ENCODE assay signal across 27 mouse cellular contexts in genomic region chr15:96407151-96407550, GRCm38 (mm10). TPM values are rescaled to one million over a fixed set of nuclear protein-coding genes. Genes with fewer than 3 reads are reported as not detected.
A peak's percentile ranks its signal among the peaks of the same experiment; 100 is the strongest.
DNase-seq lines count a peak whose midpoint lies in the region; ATAC-seq and TF ChIP-seq lines count a peak whose summit lies in the region.
"Had no signal": no experiment of that assay in that cellular context is flagged by ENCODE, and none has a peak within 500 bp of the region (broad histone marks: within the 10 kb centered on the region; RNA-seq: fewer than 3 reads in every experiment).

No protein-coding gene starts in this region.

- intact Hi-C loops in gastrocnemius, postnatal 36 days (cut with DNase I), result no loop called here

- TF ChIP-seq POLR2A in CH12.LX (IDR thresholded peaks at IDR 0.05; ENCODE audit: low read depth, low read length), result 0 out of 2 replicates have a peak, but pooled peaks have one; percentile 7

- 94% methylated on average over 2 of the region's 2 CpGs for WGBS in hindbrain, embryonic 14.5 days
- WGBS in hindbrain, embryonic 13.5 days, result 81% methylated on average over 2 of the region's 2 CpGs
- WGBS in embryonic facial prominence, embryonic 15.5 days, result 43% methylated on average over 2 of the region's 2 CpGs

- no peak for TF ChIP-seq EP300 in CH12.LX (IDR thresholded peaks at IDR 0.05; ENCODE audit: low read length)

- H3K9ac ChIP-seq in hindbrain, embryonic 14.5 days, result no peak overlapping the region
- no peak overlapping the region for H3K9ac ChIP-seq in hindbrain, embryonic 13.5 days
- H3K9ac ChIP-seq in CH12.LX (ENCODE audit: insufficient read depth, low read depth), result no peak overlapping the region
- no peak overlapping the region for H3K9ac ChIP-seq in embryonic facial prominence, embryonic 15.5 days
- H3K9ac ChIP-seq: forebrain, embryonic 13.5 days; heart, embryonic 13.5 days; hindbrain, embryonic 12.5 days had no signal

- peak overlapping the region; percentile 32; the same call in 1 of the 2 replicates for H3K27ac ChIP-seq in hindbrain, embryonic 14.5 days
- no peak overlapping the region for H3K27ac ChIP-seq in hindbrain, embryonic 13.5 days
- no peak overlapping the region for H3K27ac ChIP-seq in CH12.LX (ENCODE audit: insufficient read depth, low read depth)
- peak overlapping the region; percentile 58; the same call in 1 of the 2 replicates for H3K27ac ChIP-seq in embryonic facial prominence, embryonic 15.5 days (replicated peaks)
- H3K27ac ChIP-seq: forebrain, embryonic 10.5 days; forebrain, embryonic 13.5 days; gastrocnemius, adult 2 months; heart, embryonic 13.5 days; hindbrain, embryonic 12.5 days; hindbrain, postnatal 0 days had no signal

- H3K27me3 ChIP-seq in hindbrain, embryonic 14.5 days (ENCODE audit: control insufficient read depth, insufficient read depth, low read length), result no peaks in the 10 kb centered on the region
- no peaks in the 10 kb centered on the region for H3K27me3 ChIP-seq in hindbrain, embryonic 13.5 days
- no peaks in the 10 kb centered on the region for H3K27me3 ChIP-seq in CH12.LX (replicated peaks)
- no peaks in the 10 kb centered on the region for H3K27me3 ChIP-seq in embryonic facial prominence, embryonic 15.5 days
- H3K27me3 ChIP-seq: forebrain, embryonic 13.5 days; heart, embryonic 13.5 days; hindbrain, embryonic 12.5 days had no signal

- no peak for TF ChIP-seq RAD21 in CH12.LX (IDR thresholded peaks at IDR 0.05; ENCODE audit: low read depth, low read length)

- H3K4me2 ChIP-seq in hindbrain, embryonic 14.5 days (replicated peaks), result no peak overlapping the region
- H3K4me2 ChIP-seq in hindbrain, embryonic 13.5 days, result no peak overlapping the region
- H3K4me2 ChIP-seq in CH12.LX (ENCODE audit: insufficient read depth, low read depth, poor library complexity, severe bottlenecking), result no peak overlapping the region
- H3K4me2 ChIP-seq in embryonic facial prominence, embryonic 15.5 days (replicated peaks), result no peak overlapping the region
- H3K4me2 ChIP-seq: forebrain, embryonic 13.5 days; heart, embryonic 13.5 days; hindbrain, embryonic 12.5 days had no signal

- H3K36me3 ChIP-seq in hindbrain, embryonic 14.5 days (replicated peaks; ENCODE audit: control insufficient read depth, insufficient read depth), result peaks cover 42% of the 10 kb centered on the region
- peaks cover 30% of the 10 kb centered on the region for H3K36me3 ChIP-seq in hindbrain, embryonic 13.5 days
- peaks cover 25 to 74% of the 10 kb centered on the region in 2 experiments for H3K36me3 ChIP-seq in CH12.LX (replicated peaks in 1 of 2; ENCODE audit: control insufficient read depth in 1 of 2, insufficient read depth in 1 of 2, low read length in 1 of 2)
- peaks cover 33% of the 10 kb centered on the region for H3K36me3 ChIP-seq in embryonic facial prominence, embryonic 15.5 days

- no peak for TF ChIP-seq CTCF in CH12.LX (conservative IDR thresholded peaks at IDR 0.05 in 1 of 2, IDR thresholded peaks at IDR 0.05 in 1 of 2; ENCODE audit: low read depth in 2 of 2, low read length in 2 of 2)

- no peak for ATAC-seq in hindbrain, embryonic 14.5 days (ENCODE audit: low FRiP score)
- no peak for ATAC-seq in hindbrain, embryonic 13.5 days (ENCODE audit: low FRiP score)
- ATAC-seq in embryonic facial prominence, embryonic 15.5 days (ENCODE audit: insufficient number of reproducible peaks, low FRiP score, low TSS enrichment, low read depth), result no peak
- ATAC-seq in cerebellum, adult (ENCODE audit: insufficient number of reproducible peaks, low FRiP score, low TSS enrichment), result no peak
- ATAC-seq: activated CD4-positive, CD25-positive, alpha-beta regulatory T cell, adult 4 months; forebrain, embryonic 13.5 days; forebrain, embryonic 16.5 days; hindbrain, postnatal 0 days; inflammation-experienced regulatory T-cells, adult 6 months; intestine, embryonic 16.5 days had no signal

- H3K4me1 ChIP-seq in hindbrain, embryonic 14.5 days (replicated peaks; ENCODE audit: control insufficient read depth, insufficient read depth, low read length), result no peaks in the 10 kb centered on the region
- H3K4me1 ChIP-seq in hindbrain, embryonic 13.5 days (replicated peaks), result no peaks in the 10 kb centered on the region
- H3K4me1 ChIP-seq in CH12.LX (ENCODE audit: control insufficient read depth in 1 of 2, insufficient read depth in 2 of 2), result peaks cover 0 to 9% of the 10 kb centered on the region in 2 experiments; a peak in 1 of 4 replicates
- peaks cover 9% of the 10 kb centered on the region; the same call in 1 of the 2 replicates for H3K4me1 ChIP-seq in embryonic facial prominence, embryonic 15.5 days
- H3K4me1 ChIP-seq: forebrain, embryonic 10.5 days; forebrain, embryonic 13.5 days; heart, embryonic 13.5 days; hindbrain, embryonic 12.5 days had no signal

- DNase-seq in hindbrain, embryonic 14.5 days (ENCODE audit: low spot score), result no peak
- DNase-seq in 3T3-L1 (ENCODE audit: low read depth, low spot score) (peak; percentile 19), CH12.LX (ENCODE audit: extremely low read depth) (no peak)
- DNase-seq in gastrocnemius, postnatal 36 days, result no peak
- no peak for DNase-seq in kidney, postnatal 10 days
- DNase-seq: adrenal gland, adult 8-10 months; adrenal gland, postnatal 25 days; cerebellum, adult 18-20 months; cerebellum, adult 9-10 months; cerebellum, postnatal 25 days; gastrocnemius, adult 2 months; gastrocnemius, postnatal 14 days; heart, adult 18-20 months; kidney, adult 18-20 months had no signal

- no peaks in the 10 kb centered on the region for H3K9me3 ChIP-seq in hindbrain, embryonic 14.5 days (ENCODE audit: control insufficient read depth, low read length)
- no peaks in the 10 kb centered on the region for H3K9me3 ChIP-seq in hindbrain, embryonic 13.5 days
- no peaks in the 10 kb centered on the region for H3K9me3 ChIP-seq in CH12.LX (replicated peaks; ENCODE audit: low read length)
- H3K9me3 ChIP-seq in embryonic facial prominence, embryonic 15.5 days (replicated peaks), result no peaks in the 10 kb centered on the region
- H3K9me3 ChIP-seq: forebrain, embryonic 10.5 days; forebrain, embryonic 13.5 days; G1E; heart, embryonic 13.5 days; hindbrain, embryonic 12.5 days had no signal

- in situ Hi-C loops in CH12.LX (cut with MboI; ENCODE audit: low pct_ligation_motif_present, low pct_unique_long_range_greater_than_20kb, low sequenced_read_pairs), result no loop called here

- H3K4me3 ChIP-seq in hindbrain, embryonic 14.5 days (replicated peaks; ENCODE audit: low read length), result no peak overlapping the region
- no peak overlapping the region for H3K4me3 ChIP-seq in hindbrain, embryonic 13.5 days
- no peak overlapping the region for H3K4me3 ChIP-seq in CH12.LX (replicated peaks in 1 of 3; ENCODE audit: low read depth in 2 of 3, low read length in 2 of 3, poor library complexity in 1 of 3)
- no peak overlapping the region for H3K4me3 ChIP-seq in embryonic facial prominence, embryonic 15.5 days (replicated peaks)
- H3K4me3 ChIP-seq: forebrain, embryonic 10.5 days; forebrain, embryonic 13.5 days; gastrocnemius, adult 2 months; heart, embryonic 13.5 days; hindbrain, embryonic 12.5 days had no signal

- no peaks in the 10 kb centered on the region for H3K79me2 ChIP-seq in CH12.LX (replicated peaks; ENCODE audit: control insufficient read depth, extremely low read depth, insufficient read depth, poor library complexity, severe bottlenecking)

- dilution Hi-C loops in CH12.LX (cut with MboI; ENCODE audit: extremely low pct_ligation_motif_present, extremely low pct_unique_long_range_greater_than_20kb, low sequenced_read_pairs), result no loop called here

TF ChIP-seq in CH12.LX, 34 proteins besides CTCF, POLR2A, EP300 and RAD21:
- TF ChIP-seq TCF12 (IDR thresholded peaks at IDR 0.05; ENCODE audit: low read depth, low read length) (no peak), SIN3A (IDR thresholded peaks at IDR 0.05; ENCODE audit: low read length) (no peak), RCOR1 (conservative IDR thresholded peaks at IDR 0.05; ENCODE audit: low read depth, low read length) (no peak), ZMIZ1 (IDR thresholded peaks at IDR 0.05; ENCODE audit: low read depth, low read length) (no peak), JUND (conservative IDR thresholded peaks at IDR 0.05; ENCODE audit: low read depth, low read length) (no peak), KAT2A (IDR thresholded peaks at IDR 0.05; ENCODE audit: insufficient replicate concordance, low read length) (no peak), IRF4 (IDR thresholded peaks at IDR 0.05; ENCODE audit: low read depth, low read length) (no peak), ZC3H11A (IDR thresholded peaks at IDR 0.05; ENCODE audit: low read depth, low read length) (no peak), MAZ (IDR thresholded peaks at IDR 0.05; ENCODE audit: low read depth, low read length) (no peak), CHD2 (IDR thresholded peaks at IDR 0.05; ENCODE audit: low read length) (no peak), ZKSCAN1 (IDR thresholded peaks at IDR 0.05; ENCODE audit: borderline replicate concordance, low read depth, low read length) (no peak), E2F4 (IDR thresholded peaks at IDR 0.05; ENCODE audit: insufficient replicate concordance, low read depth, low read length) (no peak), MAX (IDR thresholded peaks at IDR 0.05; ENCODE audit: low read length) (no peak), NRF1 (IDR thresholded peaks at IDR 0.05; ENCODE audit: low read depth, low read length) (no peak), POLR2AphosphoS2 (IDR thresholded peaks at IDR 0.05; ENCODE audit: low read depth, low read length) (no peak), MXI1 (IDR thresholded peaks at IDR 0.05; ENCODE audit: low read depth, low read length) (no peak), ZNF384 (IDR thresholded peaks at IDR 0.05; ENCODE audit: low read depth, low read length) (no peak)

RNA-seq across cellular contexts. Expression of gene Scaf11, which starts 53.5 kb away (rescaled TPM):
- 47.5 and 49.6 TPM in 2 replicates for polyA plus RNA-seq in hindbrain, embryonic 14.5 days (2014; fragmentation: Nextera tagmentation; extraction: Ambion mirVana)
- polyA plus RNA-seq in hindbrain, embryonic 13.5 days (2015; fragmentation: Nextera tagmentation; extraction: Ambion mirVana), result 51.1 and 54.4 TPM in 2 replicates
- total RNA-seq in CH12.LX (2012; rRNA removed) (57.2 and 63.9 TPM in 2 replicates), CH12.LX (2014; rRNA removed) (59.8 and 66.6 TPM in 2 replicates)
- 88.0 and 92.0 TPM in 2 replicates for polyA plus RNA-seq in CH12.LX (2012; ENCODE audit: insufficient read length, low read depth)
- polyA plus RNA-seq in embryonic facial prominence, embryonic 15.5 days (2015; fragmentation: Nextera tagmentation; extraction: Ambion mirVana), result 80.6 and 84.0 TPM in 2 replicates
- 10 to 100 TPM; 29.2 to 35.8 TPM for total RNA-seq in gastrocnemius, postnatal 36 days (2021)

Comparison
In these comparisons a context has a peak if more than half of its experiments do, and no peak if none do; other contexts are left out.
1. H3K27ac ChIP-seq: peak in hindbrain, embryonic 14.5 days (single experiment) and embryonic facial prominence, embryonic 15.5 days (single experiment); none in hindbrain, embryonic 13.5 days (single experiment) and CH12.LX (single experiment).